Comparison of ENCODE assay signal across 8 mouse cellular contexts in the genomic region with DNA sequence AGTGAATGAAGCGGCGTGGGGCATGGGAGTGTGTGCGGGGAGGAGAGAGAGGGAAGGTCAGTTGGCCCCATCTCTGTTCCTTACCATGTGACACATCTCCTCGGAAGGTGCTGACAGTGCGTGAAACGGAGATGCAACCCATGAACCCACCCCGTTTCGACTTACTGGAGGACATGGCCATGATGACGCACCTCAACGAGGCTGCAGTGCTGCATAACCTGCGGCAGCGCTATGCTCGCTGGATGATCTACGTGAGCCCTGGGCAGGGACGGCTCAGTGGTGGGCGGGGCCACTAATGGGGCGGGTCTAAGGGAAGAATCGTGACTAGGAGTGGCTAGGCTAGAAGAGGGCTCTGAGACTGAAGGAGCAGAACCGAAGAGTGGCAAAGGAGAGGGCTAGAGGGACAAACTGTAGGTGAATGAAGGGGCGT. TPM values are rescaled to one million over a fixed set of nuclear protein-coding genes. Genes with fewer than 3 reads are reported as not detected.
A peak's percentile ranks its signal among the peaks of the same experiment; 100 is the strongest.
DNase-seq lines count a peak whose midpoint lies in the region; ATAC-seq and TF ChIP-seq lines count a peak whose summit lies in the region.

No protein-coding gene starts in this region.

- TF ChIP-seq CTCF in CH12.LX (conservative IDR thresholded peaks at IDR 0.05 in 1 of 2, IDR thresholded peaks at IDR 0.05 in 1 of 2; ENCODE audit: low read depth in 2 of 2, low read length in 2 of 2), result no peak

- peak overlapping the region in 2 of 3 experiments; percentile 32 to 57 for H3K4me3 ChIP-seq in CH12.LX (replicated peaks in 1 of 3; ENCODE audit: low read depth in 2 of 3, low read length in 2 of 3, poor library complexity in 1 of 3)
- peak overlapping the region; percentile 51 for H3K4me3 ChIP-seq in heart, embryonic 15.5 days

- peaks cover 9 to 12% of the 10 kb centered on the region in 2 experiments for H3K4me1 ChIP-seq in CH12.LX (ENCODE audit: control insufficient read depth in 1 of 2, insufficient read depth in 2 of 2)
- H3K4me1 ChIP-seq in heart, embryonic 15.5 days (replicated peaks), result peaks cover 42% of the 10 kb centered on the region

- H3K9ac ChIP-seq in CH12.LX (ENCODE audit: insufficient read depth, low read depth), result no peak overlapping the region
- peak overlapping the region; percentile 65 for H3K9ac ChIP-seq in heart, embryonic 15.5 days

- dilution Hi-C loops in CH12.LX (cut with MboI; ENCODE audit: extremely low pct_ligation_motif_present, extremely low pct_unique_long_range_greater_than_20kb, low sequenced_read_pairs), result no loop called here

- no peaks in the 10 kb centered on the region for H3K36me3 ChIP-seq in CH12.LX (replicated peaks in 1 of 2; ENCODE audit: control insufficient read depth in 1 of 2, insufficient read depth in 1 of 2, low read length in 1 of 2)
- peaks cover 21% of the 10 kb centered on the region; the same call in 1 of the 2 replicates for H3K36me3 ChIP-seq in heart, embryonic 15.5 days

- no peaks in the 10 kb centered on the region for H3K79me2 ChIP-seq in CH12.LX (replicated peaks; ENCODE audit: control insufficient read depth, extremely low read depth, insufficient read depth, poor library complexity, severe bottlenecking)

- TF ChIP-seq RAD21 in CH12.LX (IDR thresholded peaks at IDR 0.05; ENCODE audit: low read depth, low read length), result no peak

- no peak for TF ChIP-seq POLR2A in CH12.LX (IDR thresholded peaks at IDR 0.05; ENCODE audit: low read depth, low read length)

- WGBS in heart, embryonic 15.5 days, result 3% methylated on average over 20 of the region's 20 CpGs

- H3K27me3 ChIP-seq in CH12.LX (replicated peaks), result peaks cover 89% of the 10 kb centered on the region
- no peaks in the 10 kb centered on the region for H3K27me3 ChIP-seq in heart, embryonic 15.5 days

- DNase-seq in CH12.LX (ENCODE audit: extremely low read depth), result peak; percentile 77
- DNase-seq in adrenal gland, adult 2 months, result peak; percentile 85
- DNase-seq in embryo, embryonic 11.5 days (ENCODE audit: low read depth, low spot score), result peak; percentile 52
- DNase-seq in kidney, postnatal 14 days, result peak; percentile 62
- peak; percentile 77 to 91 for DNase-seq in spleen, postnatal 10 days (ENCODE audit: low spot score in 2 of 2)
- DNase-seq in frontal cortex, postnatal 25 days (ENCODE audit: low spot score in 2 of 2), result no peak

- TF ChIP-seq EP300 in CH12.LX (IDR thresholded peaks at IDR 0.05; ENCODE audit: low read length), result no peak

- peak; percentile 75 for ATAC-seq in heart, embryonic 15.5 days (replicated peaks; ENCODE audit: insufficient number of reproducible peaks, insufficient read depth, low FRiP score, low read depth)
- ATAC-seq in megakaryocyte, adult 5-6 weeks (ENCODE audit: poor library complexity, severe bottlenecking), result peak; percentile 91

- no peak overlapping the region for H3K27ac ChIP-seq in CH12.LX (ENCODE audit: insufficient read depth, low read depth)
- peak overlapping the region; percentile 91 for H3K27ac ChIP-seq in heart, embryonic 15.5 days

- H3K4me2 ChIP-seq in CH12.LX (ENCODE audit: insufficient read depth, low read depth, poor library complexity, severe bottlenecking), result peak overlapping the region; percentile 74
- peak overlapping the region; percentile 76 for H3K4me2 ChIP-seq in heart, embryonic 15.5 days

- H3K9me3 ChIP-seq in CH12.LX (replicated peaks; ENCODE audit: low read length), result no peaks in the 10 kb centered on the region
- H3K9me3 ChIP-seq in heart, embryonic 15.5 days (replicated peaks), result no peaks in the 10 kb centered on the region

- in situ Hi-C loops in CH12.LX (cut with MboI; ENCODE audit: low pct_ligation_motif_present, low pct_unique_long_range_greater_than_20kb, low sequenced_read_pairs), result no loop called here

TF ChIP-seq in CH12.LX, 34 proteins besides CTCF, POLR2A, EP300 and RAD21:
- TF ChIP-seq ZNF384 (IDR thresholded peaks at IDR 0.05; ENCODE audit: low read depth, low read length), result no peak
- TF ChIP-seq NRF1 (IDR thresholded peaks at IDR 0.05; ENCODE audit: low read depth, low read length), result no peak
- TF ChIP-seq JUN (IDR thresholded peaks at IDR 0.05; ENCODE audit: insufficient read depth, low read depth, low read length), result no peak
- TF ChIP-seq TBP (conservative IDR thresholded peaks at IDR 0.05; ENCODE audit: low read depth, low read length), result no peak
- TF ChIP-seq MAFK (IDR thresholded peaks at IDR 0.05; ENCODE audit: insufficient replicate concordance, low read length), result no peak
- TF ChIP-seq E2F4 (IDR thresholded peaks at IDR 0.05; ENCODE audit: insufficient replicate concordance, low read depth, low read length), result no peak
- peak; percentile 63 for TF ChIP-seq BHLHE40 (IDR thresholded peaks at IDR 0.05; ENCODE audit: low read depth, low read length)
- no peak for TF ChIP-seq KAT2A (IDR thresholded peaks at IDR 0.05; ENCODE audit: insufficient replicate concordance, low read length)
- TF ChIP-seq MEF2A (IDR thresholded peaks at IDR 0.05; ENCODE audit: borderline replicate concordance, low read depth, low read length), result no peak

RNA-seq across cellular contexts. Expression of a gene that starts 2.3 kb away (rescaled TPM):
- under 0.01 and 0.51 TPM in 2 replicates for total RNA-seq in CH12.LX (2012; rRNA removed)
- 0.43 TPM in 1 of 2 replicates, not detected in the other for total RNA-seq in CH12.LX (2014; rRNA removed)
- polyA plus RNA-seq in CH12.LX (2012; ENCODE audit: insufficient read length, low read depth), result not detected in 2 replicates
- under 1 TPM; 0.10 to 0.20 TPM for total RNA-seq in adrenal gland, adult 2 months (2021)
- polyA plus RNA-seq in adrenal gland, adult 2 months (2012; rRNA removed), result 0.40 TPM in 1 of 2 replicates, not detected in the other
- 21.1 and 21.8 TPM in 2 replicates for polyA plus RNA-seq in heart, embryonic 15.5 days (2015; fragmentation: Nextera tagmentation; extraction: Ambion mirVana)
- total RNA-seq in megakaryocyte, adult 5-6 weeks (2015), result not detected in 2 replicates
- total RNA-seq in megakaryocyte, adult 5-6 weeks (2017), result not detected in 2 replicates

RNA-seq across cellular contexts. Expression of a gene that starts 20.7 kb away (rescaled TPM):
- total RNA-seq in CH12.LX (2012; rRNA removed), result 16.8 and 17.3 TPM in 2 replicates
- total RNA-seq in CH12.LX (2014; rRNA removed), result 20.1 and 21.9 TPM in 2 replicates
- polyA plus RNA-seq in CH12.LX (2012; ENCODE audit: insufficient read length, low read depth), result 18.0 and 20.6 TPM in 2 replicates
- total RNA-seq in adrenal gland, adult 2 months (2021), result 10 to 100 TPM; 53.7 to 98.5 TPM
- polyA plus RNA-seq in adrenal gland, adult 2 months (2012; rRNA removed), result 67.6 and 101 TPM in 2 replicates
- 20.0 and 26.9 TPM in 2 replicates for polyA plus RNA-seq in heart, embryonic 15.5 days (2015; fragmentation: Nextera tagmentation; extraction: Ambion mirVana)
- 9.6 and 9.7 TPM in 2 replicates for total RNA-seq in megakaryocyte, adult 5-6 weeks (2015)
- 13.3 and 17.1 TPM in 2 replicates for total RNA-seq in megakaryocyte, adult 5-6 weeks (2017)

Comparison
In these comparisons a context has a peak if more than half of its experiments do, and no peak if none do; other contexts are left out.
1. DNase-seq: peak in CH12.LX (single experiment), adrenal gland, adult 2 months (single experiment), embryo, embryonic 11.5 days (single experiment), kidney, postnatal 14 days (single experiment) and spleen, postnatal 10 days (2 of 2); none in frontal cortex, postnatal 25 days (0 of 2).